Mouse (Mus musculus): ENCODE data around the gene Slc7a1.

The Slc7a1 gene

DNA sequence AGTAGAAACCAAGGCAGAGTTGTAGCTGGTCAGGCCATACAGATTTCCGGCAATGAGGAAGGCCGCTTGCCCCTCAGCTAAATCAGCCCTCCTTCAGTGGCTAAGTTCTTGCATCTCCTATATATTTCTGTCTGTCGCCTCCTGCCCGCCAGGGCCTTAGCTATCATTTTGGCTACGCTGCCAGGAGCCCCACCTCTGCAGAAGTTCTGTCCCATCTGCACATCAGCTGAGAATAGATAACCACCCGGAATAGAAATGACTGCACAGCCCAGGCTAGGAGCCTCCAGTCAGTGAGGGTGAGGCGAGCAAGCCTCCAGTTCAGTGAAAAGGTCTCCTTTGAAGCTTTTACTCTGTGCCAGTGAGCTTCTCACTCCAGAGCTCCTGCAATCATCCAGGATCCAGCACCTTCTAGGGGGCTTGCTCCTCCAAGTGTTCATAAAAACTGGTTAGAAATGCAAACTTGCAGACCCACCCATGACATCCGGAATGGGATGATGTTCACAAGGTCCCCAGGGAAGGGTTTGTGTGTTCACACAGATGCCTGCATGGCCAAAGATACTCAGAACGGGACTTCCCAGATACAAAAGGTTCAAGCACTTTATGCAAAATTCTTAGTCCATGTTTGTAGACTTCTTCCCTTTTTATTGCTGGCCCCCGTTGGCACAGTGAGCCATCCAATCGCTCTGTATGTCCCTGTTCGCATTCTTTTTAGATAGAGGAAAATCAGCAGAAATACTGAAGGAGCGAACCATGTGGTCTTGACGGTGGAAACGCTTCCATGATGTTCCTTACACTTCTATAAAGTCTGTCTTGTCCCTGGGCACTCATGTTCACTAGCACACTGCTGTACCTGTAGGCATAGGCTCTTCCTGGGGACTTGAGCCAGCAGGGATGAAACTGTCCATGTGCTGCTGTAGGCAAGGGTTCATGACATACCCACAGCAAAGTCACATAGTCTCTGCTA is 10.4 kb downstream of the Slc7a1 start:
- DNase-seq (ENCODE audit: low spot score) = no peak

DNA sequence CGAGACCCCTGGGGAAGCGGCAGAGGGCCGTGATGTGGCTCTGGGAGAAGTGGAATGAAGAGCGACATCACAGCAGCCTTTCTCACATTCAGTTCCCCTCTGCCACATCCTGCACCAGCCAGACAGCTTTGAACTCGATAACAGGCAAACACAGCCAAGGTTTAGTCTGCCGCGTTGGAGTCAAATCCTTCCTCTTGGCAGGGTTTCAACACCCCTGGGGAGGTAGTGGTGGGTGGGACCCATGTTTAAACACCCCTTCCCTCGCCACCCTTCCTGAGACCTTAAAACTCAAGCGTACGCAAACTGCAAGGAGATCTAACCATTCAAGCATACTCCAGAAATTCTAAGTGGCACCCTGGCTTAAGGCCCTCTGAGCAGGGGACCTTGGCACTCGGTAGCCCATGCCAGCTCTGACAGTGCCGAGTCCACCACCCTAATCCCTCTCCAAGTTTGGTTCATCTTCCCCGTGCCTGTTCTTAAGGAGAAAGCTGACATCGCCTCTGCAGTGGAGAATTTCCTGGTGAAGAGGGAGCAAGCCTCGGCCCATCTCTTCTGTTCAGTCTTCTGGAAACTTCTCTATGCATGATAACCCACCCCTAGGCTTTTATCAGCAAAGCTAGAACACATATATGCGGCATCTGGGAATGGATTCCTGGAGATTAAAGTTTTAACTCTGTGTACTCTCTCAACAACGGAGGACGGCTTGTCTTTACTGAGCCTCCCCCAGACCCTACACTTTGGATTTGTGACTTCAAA is 11.3 kb downstream of the Slc7a1 start:
- no peak for DNase-seq (ENCODE audit: low spot score)

DNA sequence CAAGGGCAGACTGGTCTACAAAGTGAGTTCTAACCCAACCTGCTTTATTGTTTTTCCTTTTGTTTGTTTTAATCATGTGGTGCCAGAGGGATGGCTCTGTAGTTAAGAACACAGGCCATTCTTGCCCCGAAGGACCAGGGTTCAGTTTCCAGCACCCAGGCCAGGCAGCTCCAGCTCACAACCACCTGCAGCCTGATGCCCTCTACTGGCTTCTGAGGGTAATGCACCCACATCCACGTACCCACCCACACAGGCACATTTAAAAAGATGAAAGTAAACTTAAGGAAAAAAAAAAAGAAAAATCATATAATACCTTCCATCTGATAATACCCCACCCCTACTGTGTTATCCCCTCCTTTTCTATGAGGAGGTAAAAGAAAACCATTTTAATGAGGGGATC is 11.9 kb downstream of the Slc7a1 start:
- DNase-seq (ENCODE audit: low spot score) = no peak

DNA sequence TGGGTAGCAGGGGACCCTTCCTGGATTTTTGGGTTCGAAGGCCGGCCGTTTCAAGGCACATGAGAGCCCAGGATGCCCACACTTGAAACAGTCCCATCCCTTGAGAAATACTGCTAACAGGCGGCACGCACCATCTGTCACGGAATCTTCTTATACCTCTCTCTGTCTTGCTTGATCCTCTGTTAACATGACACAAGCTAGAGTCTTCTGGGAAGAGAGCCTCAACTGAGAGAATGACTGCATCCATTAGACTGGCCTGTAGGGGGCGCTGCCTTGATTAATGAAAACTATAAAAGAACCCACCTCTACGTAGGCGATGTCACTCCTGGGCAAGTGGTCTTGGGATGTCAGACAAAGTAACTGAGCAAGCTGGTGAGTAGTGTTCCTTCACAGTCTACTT is 13.2 kb downstream of the Slc7a1 start:
- no peak for DNase-seq (ENCODE audit: low spot score)

DNA sequence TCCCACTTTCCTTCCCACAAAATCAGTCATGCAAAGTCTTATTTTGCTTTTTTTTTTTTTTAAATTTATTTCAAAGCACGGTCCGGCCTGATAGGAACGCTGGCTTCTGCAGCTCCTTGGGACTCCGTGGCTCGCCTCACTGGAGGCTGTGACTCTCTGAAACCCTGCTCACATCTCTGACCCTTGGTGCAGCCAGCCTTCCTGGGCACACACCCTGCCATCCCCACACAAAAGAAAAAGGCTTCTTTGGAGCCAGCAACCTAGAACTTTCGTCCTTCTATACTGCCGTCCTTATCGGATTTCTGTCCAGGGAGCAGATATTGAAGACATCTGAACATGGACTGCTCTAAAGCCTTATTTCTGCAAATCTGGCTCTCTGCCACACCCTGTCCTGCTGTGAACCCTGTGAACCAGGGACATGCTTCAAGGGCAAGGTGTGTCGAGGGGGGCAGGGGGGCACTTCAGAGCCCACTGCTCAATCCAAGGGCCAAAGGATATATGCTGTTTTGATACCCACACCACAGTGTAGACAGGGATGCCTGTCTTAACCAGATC is 15.1 kb downstream of the Slc7a1 start:
- no peak for DNase-seq (ENCODE audit: low spot score)

DNA sequence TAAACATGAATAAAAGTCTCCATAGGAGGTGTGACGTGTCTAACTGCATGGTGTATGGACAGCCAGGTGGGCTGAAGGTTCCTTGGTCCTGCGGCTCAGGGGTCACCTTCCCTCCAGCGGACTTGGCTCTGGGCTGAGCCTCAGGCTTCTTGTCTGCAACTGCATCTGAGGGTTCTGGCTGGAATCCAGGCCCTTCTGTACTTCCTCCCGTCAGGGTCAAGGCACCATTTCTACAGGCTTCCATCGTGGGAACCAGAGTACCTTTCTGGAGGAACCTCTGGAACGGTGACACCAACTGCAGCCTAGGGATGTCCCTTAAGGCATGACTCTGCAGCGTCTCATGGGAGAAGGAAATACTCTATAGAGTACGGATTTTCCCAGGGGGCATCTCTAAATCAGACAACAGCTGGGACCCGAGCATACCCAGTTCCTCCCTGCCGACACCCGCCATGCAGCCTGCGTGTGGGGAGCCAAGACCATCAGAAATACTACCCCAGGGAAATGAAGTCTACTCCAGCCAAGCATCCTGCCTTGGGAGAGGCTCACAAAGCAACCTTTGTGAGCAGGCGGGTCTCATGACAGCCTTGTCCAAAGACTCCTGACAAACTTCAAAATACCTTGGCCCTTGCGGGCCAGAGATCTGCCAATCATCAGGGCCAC is 15.7 kb downstream of the Slc7a1 start:
- DNase-seq (ENCODE audit: low spot score) = no peak

DNA sequence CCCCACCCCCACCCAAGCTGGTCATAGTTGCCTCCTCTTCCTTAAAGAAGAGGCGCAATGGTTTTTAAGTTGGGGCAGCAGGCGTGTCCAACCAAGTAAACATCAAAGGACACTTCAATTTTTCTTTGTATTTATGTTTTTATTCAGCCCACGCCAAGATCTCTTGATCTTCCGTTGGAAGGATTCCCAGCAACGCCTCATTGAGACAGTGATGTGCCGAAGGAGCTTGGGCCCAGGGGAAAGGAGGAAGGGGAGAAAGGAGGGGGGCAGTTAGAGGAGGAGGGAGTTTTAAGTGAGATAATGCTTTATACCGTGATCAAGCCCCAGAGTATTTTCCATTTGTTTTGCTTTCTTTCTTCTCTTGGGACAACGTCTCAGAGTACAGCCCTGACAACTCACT is 18.6 kb downstream of the Slc7a1 start:
- no peak for DNase-seq (ENCODE audit: low spot score)

DNA sequence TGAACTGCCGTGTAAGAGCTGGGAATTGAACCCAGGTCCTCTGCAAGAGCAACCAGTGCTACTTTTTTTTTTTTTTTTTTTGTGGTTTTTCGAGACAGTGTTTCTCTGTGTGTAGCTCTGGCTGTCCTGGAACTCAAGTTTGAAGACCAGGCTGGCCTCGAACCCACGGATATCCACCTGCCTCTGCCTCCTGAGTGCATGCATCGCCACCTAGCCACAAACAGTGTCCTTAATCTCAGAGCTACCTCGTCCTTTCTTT is 19.5 kb downstream of the Slc7a1 start:
- no peak for DNase-seq (ENCODE audit: low spot score)

DNA sequence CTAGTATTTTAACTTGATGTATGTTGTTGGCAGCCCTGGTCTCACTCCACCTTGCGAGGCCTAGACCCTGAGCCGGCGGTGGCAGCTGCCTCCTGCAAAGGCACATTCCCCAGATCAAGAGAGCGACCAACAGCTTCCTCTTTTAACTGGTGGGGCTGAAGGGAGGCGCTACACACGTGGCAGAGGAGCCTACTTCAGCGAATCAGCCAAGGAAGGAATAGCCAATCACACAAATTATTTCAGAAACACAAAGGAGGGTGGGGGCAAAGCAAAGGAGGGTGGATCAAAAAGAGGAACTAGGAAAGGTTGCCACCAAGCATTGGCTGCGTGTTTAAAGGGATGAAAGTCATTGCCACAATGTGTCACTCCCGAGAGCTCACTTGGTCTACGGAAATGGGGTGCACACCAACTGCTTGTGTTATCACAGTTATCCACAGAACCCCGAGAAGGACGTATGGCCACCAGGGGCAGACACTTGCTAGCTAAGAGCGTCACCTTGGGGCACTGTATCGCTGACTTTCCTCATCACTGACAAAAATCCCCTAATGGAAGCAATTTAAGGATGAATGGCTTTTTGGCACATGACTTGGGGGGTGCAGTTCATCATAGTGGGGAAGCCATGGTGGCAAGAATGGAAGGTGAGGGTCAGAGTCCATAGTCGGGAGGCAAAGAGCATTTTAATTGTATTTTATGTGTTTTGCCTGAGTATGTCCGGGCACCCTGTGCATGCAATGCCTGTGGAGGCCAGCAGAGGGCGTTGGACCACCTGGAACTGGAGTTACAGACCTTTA is 20.1 kb downstream of the Slc7a1 start:
- no peak for DNase-seq (ENCODE audit: low spot score)

DNA sequence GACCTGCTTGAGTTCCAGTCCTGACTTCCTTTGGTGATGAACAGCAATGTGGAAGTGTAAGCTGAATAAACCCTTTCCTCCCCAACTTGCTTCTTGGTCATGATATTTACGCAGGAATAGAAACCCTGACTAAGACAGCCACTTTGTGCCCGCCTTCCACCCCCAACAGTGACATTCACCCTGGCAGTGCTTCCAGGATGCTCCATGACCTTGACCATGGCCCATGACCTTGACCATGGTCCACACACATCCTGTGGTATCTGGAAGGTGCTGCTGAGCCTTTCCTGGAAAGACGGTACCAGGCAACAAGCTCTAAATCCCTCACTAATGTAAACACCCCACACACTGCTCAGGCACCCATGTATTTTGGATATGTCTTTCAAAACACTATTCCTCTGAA is 21.0 kb downstream of the Slc7a1 start:
- DNase-seq (ENCODE audit: low spot score) = no peak

DNA sequence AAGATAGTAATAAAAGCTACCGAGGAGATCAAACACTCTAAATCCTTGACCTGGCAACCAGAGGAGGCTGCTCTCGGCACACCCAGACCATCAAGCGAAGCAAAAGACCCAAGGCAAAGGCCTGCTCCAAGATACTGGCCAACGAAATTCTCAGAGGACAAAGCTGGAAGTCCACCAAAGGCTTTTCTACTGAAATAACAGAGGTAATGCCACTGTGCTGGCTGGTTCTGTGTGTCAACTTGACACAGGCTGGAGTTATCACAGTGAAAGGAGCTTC is 21.5 kb downstream of the Slc7a1 start:
- no peak for DNase-seq (ENCODE audit: low spot score)

DNA sequence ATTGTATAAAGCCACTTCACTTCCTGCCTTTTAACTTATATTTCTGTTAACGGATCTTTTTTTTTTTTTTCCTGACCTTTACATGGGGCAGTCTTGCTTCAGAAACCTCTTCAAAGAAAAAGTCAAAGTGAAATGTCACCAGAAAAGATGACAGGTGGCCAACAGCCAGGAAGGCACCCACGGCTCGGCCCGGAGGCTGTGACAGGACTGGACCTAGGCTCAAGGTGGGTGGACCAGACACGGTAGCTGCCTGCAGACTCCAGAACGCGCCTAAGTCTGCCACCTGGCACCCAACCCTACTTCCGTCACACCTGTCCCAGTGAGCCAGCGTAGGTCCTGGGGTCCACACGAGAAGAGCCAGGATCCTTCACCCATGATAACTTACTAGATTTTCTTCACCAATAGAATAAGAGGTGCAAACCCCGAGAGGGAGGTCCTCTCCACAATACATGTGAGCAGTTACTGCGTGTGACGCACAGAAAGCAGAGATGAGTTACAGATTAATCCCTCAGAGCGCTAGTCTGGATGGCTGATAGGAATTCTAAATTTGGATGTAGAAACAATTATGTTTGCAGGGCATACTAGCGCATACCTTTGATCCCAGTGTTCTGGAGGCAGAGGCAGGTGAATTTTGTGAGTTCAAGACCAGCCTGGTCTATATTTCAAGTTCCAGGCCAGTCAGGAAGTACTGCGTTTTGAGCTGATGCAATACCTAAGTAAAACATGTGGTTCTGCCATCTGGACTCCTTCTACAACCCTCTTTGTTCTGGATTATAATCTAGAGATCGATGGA is 22.1 kb downstream of the Slc7a1 start:
- DNase-seq (ENCODE audit: low spot score) = no peak

DNA sequence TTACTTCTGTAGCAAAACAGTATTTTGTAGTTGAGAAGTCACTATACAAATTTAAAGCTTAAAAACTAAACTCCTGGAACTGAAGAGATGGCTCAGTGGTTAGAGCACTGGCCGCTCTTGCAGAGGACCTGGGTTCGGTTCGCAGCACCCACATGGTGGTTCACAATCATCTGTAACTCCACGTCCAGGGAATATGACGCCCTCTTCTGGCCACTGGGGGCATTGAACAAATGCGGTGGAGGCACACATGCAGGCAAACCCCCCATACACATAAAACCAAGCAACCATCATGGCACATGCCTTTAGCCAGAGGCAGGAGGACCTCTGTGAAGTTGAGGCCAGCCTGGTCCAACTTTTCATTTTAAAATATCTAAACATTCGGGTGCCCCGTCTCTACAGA is 23.3 kb downstream of the Slc7a1 start:
- DNase-seq (ENCODE audit: low spot score) = no peak

DNA sequence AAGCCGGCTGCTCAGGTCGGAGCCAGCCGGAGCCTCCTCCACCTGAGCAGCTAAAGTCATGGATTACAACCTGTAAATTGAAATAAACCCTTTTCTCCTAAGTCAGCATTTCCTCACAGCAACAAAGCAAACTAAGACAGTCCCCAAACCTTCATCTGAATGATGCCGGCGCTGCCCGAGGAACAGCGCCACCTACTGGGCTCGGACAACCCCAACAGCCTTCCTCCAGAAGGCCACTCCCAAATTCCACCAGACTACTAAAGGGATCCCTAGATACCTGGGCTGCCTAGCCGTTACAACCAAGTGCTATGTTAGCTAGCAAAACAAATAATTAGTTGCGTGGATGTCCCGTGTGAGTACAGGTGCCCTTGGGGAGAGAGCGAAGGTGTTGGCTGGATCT is 24.2 kb downstream of the Slc7a1 start:
- no peak for DNase-seq (ENCODE audit: low spot score)

DNA sequence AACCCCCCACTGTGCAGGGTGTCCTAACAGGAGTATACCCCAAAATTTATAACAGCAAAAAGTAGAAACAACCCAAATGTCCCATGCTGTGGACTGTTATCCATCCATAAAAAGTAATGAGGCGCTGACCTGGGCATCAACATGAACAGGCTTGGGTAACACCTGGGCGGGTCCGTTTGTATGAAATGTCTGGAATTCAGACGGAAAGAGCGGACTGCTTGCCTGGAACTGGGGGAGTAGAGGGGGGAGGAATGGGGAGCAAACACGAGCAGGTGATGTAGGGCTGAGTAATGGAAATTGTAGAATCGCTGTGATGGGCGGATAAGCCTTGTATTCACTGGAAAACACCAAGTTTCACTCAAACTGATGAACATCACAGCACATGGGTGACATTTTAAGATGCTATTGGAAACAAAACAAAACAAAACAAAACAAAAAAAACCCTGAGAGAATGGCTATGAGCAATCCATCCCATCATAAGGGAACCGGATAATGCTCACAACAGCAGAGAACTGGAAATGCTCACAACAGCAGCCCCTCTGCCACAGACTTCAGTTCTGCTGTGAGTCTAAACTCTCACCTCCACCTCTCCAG is 26.5 kb downstream of the Slc7a1 start:
- no peak for DNase-seq (ENCODE audit: low spot score)

DNA sequence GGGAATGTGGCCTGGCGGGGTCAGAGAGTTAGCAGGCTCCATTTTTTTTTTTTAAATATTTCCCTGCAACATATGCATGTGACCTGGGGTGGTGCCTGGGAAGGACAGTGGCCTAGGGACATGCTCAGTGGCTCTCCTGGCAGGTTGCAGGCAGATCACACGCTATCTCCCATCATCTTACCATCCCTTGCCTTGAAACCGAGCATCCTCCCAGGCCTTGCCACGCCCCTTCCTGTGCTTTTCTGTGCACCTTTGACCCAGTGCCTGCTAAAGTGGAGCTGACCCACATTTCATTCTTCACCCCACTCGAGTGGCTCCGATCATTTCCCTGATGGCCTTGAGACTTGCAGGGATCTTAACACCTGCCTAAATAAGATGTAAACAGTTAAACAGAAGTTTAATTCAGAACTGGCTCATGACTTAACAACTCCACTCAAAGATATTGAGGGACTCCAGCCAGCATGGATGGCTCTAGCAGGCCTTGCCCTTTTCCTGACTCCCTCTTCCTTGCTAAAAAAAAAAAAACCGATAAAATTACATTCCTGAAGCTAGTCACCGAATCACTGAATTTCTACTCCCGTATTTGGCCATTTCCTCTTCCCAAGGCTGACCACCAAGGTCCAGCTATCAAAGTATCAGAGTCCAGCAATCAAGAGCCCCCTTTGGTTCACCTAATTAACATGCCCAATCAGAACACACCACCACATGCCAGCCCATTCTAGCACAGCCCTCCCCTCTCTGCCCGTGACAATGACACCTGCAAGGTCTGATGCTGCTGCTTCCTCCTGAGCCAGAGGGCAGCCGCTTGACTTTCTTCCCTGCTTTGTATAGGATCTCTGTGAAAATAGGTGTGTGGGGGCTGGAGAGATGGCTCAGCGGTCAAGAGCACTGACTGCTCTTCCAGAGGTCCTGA is 27.4 kb downstream of the Slc7a1 start:
- DNase-seq (ENCODE audit: low spot score) = no peak

DNA sequence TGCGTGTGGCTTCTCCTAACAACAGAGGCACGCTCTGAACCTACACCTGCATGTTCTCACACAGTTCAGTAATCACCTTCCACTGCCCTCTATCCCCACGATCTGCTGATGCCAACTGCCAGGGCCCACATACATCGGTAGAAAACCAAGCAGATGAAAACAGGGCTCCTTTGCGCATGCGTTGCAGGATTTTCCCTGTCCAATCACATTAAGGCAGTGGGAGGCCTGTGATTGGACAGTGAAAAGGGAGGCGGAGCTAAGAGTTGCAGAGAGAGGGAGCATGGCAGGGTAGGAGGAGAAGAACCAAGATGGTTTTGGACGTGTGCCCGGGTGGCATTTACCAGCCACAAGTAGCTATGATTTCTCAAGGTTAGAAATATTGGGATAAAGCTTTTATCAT is 28.3 kb downstream of the Slc7a1 start:
- no peak for DNase-seq (ENCODE audit: low spot score)

DNA sequence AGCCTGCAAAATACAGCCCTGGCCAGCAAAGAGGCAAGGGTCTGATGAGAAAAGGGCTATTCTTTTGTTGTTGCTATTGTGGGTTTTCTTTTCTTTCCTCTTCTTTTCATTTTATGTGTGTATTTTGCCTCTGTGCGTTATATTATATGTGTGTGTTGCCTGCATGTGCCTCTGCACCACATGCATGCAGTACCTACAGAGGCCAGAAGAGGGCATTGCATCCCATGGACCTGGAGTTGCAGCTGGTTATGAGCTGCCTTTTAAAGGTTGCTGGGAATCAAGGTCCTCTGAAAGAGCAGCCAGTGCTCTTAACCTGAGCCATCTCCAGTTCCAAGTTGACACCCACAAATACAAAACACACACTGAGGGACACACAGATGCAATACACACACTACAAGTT is 29.1 kb downstream of the Slc7a1 start:
- peak; percentile 29 for DNase-seq (ENCODE audit: low spot score)

DNA sequence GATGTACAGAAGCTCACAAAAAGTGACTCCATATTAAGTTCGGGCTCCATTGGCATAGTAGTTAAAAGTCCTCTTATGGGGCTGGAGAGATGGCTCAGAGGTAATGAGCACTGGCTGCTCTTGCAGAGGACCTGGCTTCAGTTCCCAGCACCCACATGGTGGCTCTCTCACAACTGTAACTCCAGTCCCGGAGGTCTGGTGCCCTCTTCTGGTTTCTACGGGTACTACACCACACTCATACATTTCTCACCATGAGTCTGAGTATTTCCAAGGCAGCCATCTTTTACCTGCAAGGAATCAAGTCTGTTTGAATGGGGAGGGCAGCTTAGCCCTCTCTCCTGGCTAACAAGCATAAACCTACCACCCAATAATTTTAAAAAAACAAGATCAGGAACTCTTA is 30.5 kb downstream of the Slc7a1 start:
- no peak for DNase-seq (ENCODE audit: low spot score)

DNA sequence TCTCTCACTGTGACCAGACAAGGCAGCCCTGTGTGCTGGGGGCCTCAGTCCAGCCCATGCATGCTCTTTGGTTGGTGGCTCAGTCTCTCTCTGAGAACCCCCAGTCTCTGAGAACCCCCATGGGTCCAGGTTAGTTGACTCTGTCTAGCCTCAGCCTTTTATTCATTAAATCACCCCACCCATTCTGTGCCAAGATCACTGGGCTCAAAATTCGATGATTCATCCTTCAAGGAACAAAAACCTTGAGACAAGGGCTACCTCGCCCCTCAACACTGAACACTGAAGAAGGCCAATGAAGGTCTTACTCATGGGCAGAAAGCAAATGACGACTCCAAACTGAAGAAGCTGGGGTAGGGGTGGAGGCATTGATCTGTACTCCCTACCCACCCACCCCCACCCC is 31.9 kb downstream of the Slc7a1 start:
- no peak for DNase-seq (ENCODE audit: low spot score)
